Mouse (Mus musculus) forebrain, embryonic 11.5 days (tissue): ENCODE measurements at regions not wholly inside any gene's neighbourhood (a gene's known extent, or its start where the extent isn't known, plus 50 kb on each side); places are given as distances from the start of the nearest gene placed in this dataset.

Experiments used
- ATAC-seq: fragments of 200-750 bp; cut with Nextera tagmentation; replicated peaks from 2 replicates; pipeline ENCODE4 v1.8.0; 2017; ENCODE audit warnings: moderate TSS enrichment; ENCODE audit not compliant: low FRiP score
- DNase-seq: peaks from one replicate; pipeline ENCODE4 v3.0.0-alpha.2; 2017; ENCODE audit warnings: low spot score
- H3K27ac ChIP-seq: fragments of 300-500 bp; sonication (generic); 2 replicates; pipeline ENCODE4 v1.5.1; 2014; ENCODE audit warnings: low read depth, low read length
- H3K27me3 ChIP-seq: fragments of 300-500 bp; sonication (generic); 2 replicates; pipeline ENCODE4 v1.6.1; 2014; ENCODE audit warnings: mild to moderate bottlenecking, low read length, mixed read lengths; ENCODE audit not compliant: control insufficient read depth, insufficient read depth
- H3K36me3 ChIP-seq: fragments of 300-500 bp; sonication (generic); 2 replicates; pipeline ENCODE4 v1.6.1; 2014; ENCODE audit warnings: mild to moderate bottlenecking, low read length, moderate library complexity, mixed read lengths; ENCODE audit not compliant: control insufficient read depth, insufficient read depth
- H3K4me1 ChIP-seq: fragments of 300-500 bp; sonication (generic); replicated peaks from 2 replicates; pipeline ENCODE4 v1.6.1; 2014; ENCODE audit warnings: low read length, mixed read lengths; ENCODE audit not compliant: control insufficient read depth, insufficient read depth
- H3K4me2 ChIP-seq: fragments of 300-500 bp; sonication (generic); 2 replicates; pipeline ENCODE4 v1.6.1; 2014; ENCODE audit warnings: low read depth, mild to moderate bottlenecking, low read length, moderate library complexity, mixed read lengths; ENCODE audit not compliant: severe bottlenecking
- H3K4me3 ChIP-seq: fragments of 300-500 bp; sonication (generic); 2 replicates; pipeline ENCODE4 v1.5.1; 2014; ENCODE audit warnings: low read depth, low read length
- H3K9ac ChIP-seq: fragments of 300-500 bp; sonication (generic); 2 replicates; pipeline ENCODE4 v1.6.1; 2014; ENCODE audit warnings: low read length
- H3K9me3 ChIP-seq: fragments of 300-500 bp; sonication (generic); 2 replicates; pipeline ENCODE4 v1.6.1; 2016; ENCODE audit warnings: low read length, mixed read lengths; ENCODE audit not compliant: control insufficient read depth
- WGBS: fragments of 180-500 bp; shearing (Covaris S2); extraction: QIAGEN DNeasy Blood & Tissue Kit; methylation state at CpG from one replicate; pipeline ENCODE4 v1.1.7; 2014; 5-methylcytosine and 5-hydroxymethylcytosine counted together

DNA sequence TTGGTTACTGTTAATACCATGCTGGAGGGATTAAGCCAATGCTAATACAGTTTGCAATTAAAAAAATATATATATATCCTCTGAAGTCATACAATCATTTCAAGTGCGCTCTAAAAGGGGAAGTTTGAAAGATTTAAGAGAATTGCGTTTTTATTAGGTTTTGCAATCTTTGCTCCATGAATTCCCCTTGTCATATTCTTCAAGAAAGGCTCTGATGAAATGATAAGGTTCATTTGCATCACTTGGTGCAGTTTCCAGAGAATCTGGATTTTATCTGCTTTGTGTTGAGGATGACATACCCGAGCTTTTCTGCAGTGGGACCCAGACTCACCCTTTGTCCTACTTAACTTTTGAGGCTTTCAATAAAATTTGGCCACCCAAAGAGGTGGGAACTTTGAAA lies 216.4 kb upstream of the Fggy start:
- Histone ChIP-seq H3K36me3 (no peaks in the 10 kb centered on the region), H3K4me1 (no peaks in the 10 kb centered on the region), H3K4me3 (no peak overlapping the region), H3K9ac (no peak overlapping the region), H3K9me3 (no peaks in the 10 kb centered on the region), H3K27ac (no peak overlapping the region), H3K4me2 (no peak overlapping the region), H3K27me3 (no peaks in the 10 kb centered on the region)
- 79% methylated on average over 3 of the region's 3 CpGs for whole genome bisulfite sequencing
- DNase-seq = no peak
- ATAC-seq = no peak

DNA sequence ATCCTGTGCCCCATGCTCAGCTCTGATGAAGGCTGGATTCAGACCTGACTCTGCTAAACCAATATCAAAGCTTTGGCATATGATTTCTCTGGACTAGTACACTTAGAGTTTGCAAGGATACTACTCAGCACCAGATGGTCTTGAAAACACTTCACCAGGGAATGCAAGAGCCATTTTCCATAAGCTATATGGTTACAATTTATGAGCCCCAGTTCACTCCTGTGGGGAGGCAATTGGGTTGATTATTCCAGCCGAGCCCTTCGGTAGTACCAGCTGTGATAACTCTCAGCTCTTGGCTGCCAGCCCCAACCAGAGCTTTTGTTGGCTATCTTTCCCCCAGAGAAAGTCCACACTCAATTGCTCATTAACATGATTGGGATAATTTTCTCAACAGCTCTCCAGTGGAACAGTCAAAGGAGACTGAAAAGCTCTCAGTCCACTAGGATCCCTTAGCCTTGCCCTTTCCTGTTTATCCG lies 210.5 kb upstream of the Fggy start:
- WGBS = 58% methylated on average over 3 of the region's 3 CpGs
- no peak overlapping the region for H3K4me3 ChIP-seq
- H3K27me3 ChIP-seq = no peaks in the 10 kb centered on the region
- no peak for DNase-seq
- H3K36me3 ChIP-seq = no peaks in the 10 kb centered on the region
- no peak overlapping the region for H3K27ac ChIP-seq
- ATAC-seq = peak; percentile 60
- H3K9me3 ChIP-seq = no peaks in the 10 kb centered on the region
- no peak overlapping the region for H3K9ac ChIP-seq
- no peak overlapping the region for H3K4me2 ChIP-seq
- no peaks in the 10 kb centered on the region for H3K4me1 ChIP-seq

GRCm38 (mm10) chr4:95347436-95347835 lies 209.9 kb upstream of the Fggy start:
- no peak overlapping the region for H3K27ac ChIP-seq
- ATAC-seq = no peak

GRCm38 (mm10) chr4:95348405-95349123 lies 208.7 kb upstream of the Fggy start:
- no peaks in the 10 kb centered on the region for H3K27me3 ChIP-seq
- H3K9ac ChIP-seq = no peak overlapping the region
- no peaks in the 10 kb centered on the region for H3K9me3 ChIP-seq
- no peak overlapping the region for H3K4me3 ChIP-seq
- no peaks in the 10 kb centered on the region for H3K4me1 ChIP-seq
- WGBS = 71% methylated on average over 4 of the region's 4 CpGs
- no peak overlapping the region for H3K27ac ChIP-seq
- ATAC-seq = no peak
- H3K36me3 ChIP-seq = no peaks in the 10 kb centered on the region
- no peak for DNase-seq
- no peak overlapping the region for H3K4me2 ChIP-seq

More at GRCm38 (mm10) chr4:95347436-95347835, 209.9 kb upstream of the Fggy start:
- no peak overlapping the region for H3K4me2 ChIP-seq
- no peaks in the 10 kb centered on the region for H3K36me3 ChIP-seq
- no peaks in the 10 kb centered on the region for H3K4me1 ChIP-seq
- no peak overlapping the region for H3K9ac ChIP-seq
- 57% methylated on average over 2 of the region's 2 CpGs for WGBS
- DNase-seq = no peak
- H3K4me3 ChIP-seq = no peak overlapping the region
- H3K27me3 ChIP-seq = no peaks in the 10 kb centered on the region
- no peaks in the 10 kb centered on the region for H3K9me3 ChIP-seq

GRCm38 (mm10) chr4:95353894-95354319 lies 203.4 kb upstream of the Fggy start:
- H3K9me3 ChIP-seq = no peaks in the 10 kb centered on the region
- H3K36me3 ChIP-seq = no peaks in the 10 kb centered on the region
- no peaks in the 10 kb centered on the region for H3K27me3 ChIP-seq
- H3K27ac ChIP-seq = no peak overlapping the region
- 54% methylated on average over 7 of the region's 7 CpGs for WGBS
- no peak overlapping the region for H3K4me3 ChIP-seq
- no peak overlapping the region for H3K4me2 ChIP-seq
- H3K4me1 ChIP-seq = no peaks in the 10 kb centered on the region
- DNase-seq (no peak), ATAC-seq (no peak)
- H3K9ac ChIP-seq = no peak overlapping the region

DNA sequence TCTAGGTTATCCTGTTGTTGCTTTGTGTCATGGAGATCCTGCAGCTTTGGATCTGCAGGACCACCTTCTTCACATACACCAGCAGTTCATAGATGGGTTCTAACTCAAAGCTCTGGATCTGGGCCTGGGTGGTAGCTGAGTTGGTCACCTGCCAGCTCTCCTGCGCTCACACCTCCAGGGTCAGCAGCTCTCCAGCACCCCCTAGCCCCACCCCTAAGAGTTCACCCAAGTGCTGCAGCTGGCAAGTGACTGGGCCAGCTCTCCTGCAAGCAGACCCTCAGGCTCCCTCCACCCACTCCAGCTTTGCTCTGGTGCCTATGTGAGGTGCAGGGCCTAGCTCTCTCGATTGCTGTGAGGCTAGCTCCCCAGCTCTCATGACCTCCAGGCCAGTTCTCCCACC lies 198.6 kb upstream of the Fggy start:
- H3K27me3 ChIP-seq = no peaks in the 10 kb centered on the region

DNA sequence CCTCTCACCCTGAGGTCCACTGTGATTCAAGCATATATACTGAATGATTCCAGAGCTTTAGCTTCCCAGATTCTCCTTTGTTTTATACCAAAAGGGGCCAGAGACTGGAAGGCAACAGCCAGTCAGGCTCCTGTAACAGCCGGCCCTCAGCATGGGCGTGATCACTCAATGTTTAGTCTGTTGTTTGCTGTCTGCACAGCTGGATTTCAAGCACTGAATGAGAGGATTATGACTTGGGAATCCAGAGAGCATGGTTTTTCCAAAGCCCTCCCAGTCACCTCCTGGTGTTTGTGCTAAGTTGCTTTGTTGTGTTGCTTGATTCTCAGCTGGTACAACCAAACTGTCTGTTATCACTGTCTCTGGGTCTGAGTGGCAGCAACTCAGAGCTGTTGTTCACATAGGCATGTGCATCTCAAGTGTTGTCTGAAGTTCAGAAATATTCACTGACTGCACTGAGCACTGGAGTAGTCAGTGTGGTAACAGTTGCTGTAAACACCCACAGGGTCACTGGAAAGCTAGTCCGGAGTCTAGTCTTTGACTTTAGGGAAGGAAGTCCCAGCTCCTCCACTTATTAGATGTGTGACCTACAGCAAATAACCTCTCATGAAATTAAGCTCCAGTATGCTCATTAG lies 196.9 kb upstream of the Fggy start:
- H3K4me1 ChIP-seq = no peaks in the 10 kb centered on the region
- WGBS = 27% methylated on average over 3 of the region's 3 CpGs
- no peaks in the 10 kb centered on the region for H3K36me3 ChIP-seq
- no peak overlapping the region for H3K27ac ChIP-seq
- no peaks in the 10 kb centered on the region for H3K27me3 ChIP-seq
- no peak overlapping the region for H3K9ac ChIP-seq
- no peak overlapping the region for H3K4me2 ChIP-seq
- H3K9me3 ChIP-seq = no peaks in the 10 kb centered on the region
- H3K4me3 ChIP-seq = no peak overlapping the region
- DNase-seq (no peak), ATAC-seq (peak; percentile 21; the same call in 1 of the 2 replicates)

More for the DNA sequence above, 198.6 kb upstream of the Fggy start:
- no peak overlapping the region for H3K9ac ChIP-seq
- WGBS = 82% methylated on average over 2 of the region's 2 CpGs
- H3K27ac ChIP-seq = no peak overlapping the region
- no peaks in the 10 kb centered on the region for H3K4me1 ChIP-seq
- no peak for DNase-seq
- no peaks in the 10 kb centered on the region for H3K9me3 ChIP-seq
- no peak overlapping the region for H3K4me3 ChIP-seq
- no peak overlapping the region for H3K4me2 ChIP-seq
- no peak for ATAC-seq
- H3K36me3 ChIP-seq = no peaks in the 10 kb centered on the region

GRCm38 (mm10) chr4:95364376-95365082 lies 192.8 kb upstream of the Fggy start:
- no peak overlapping the region for H3K4me2 ChIP-seq
- H3K9ac ChIP-seq = no peak overlapping the region
- H3K4me3 ChIP-seq = no peak overlapping the region
- no peaks in the 10 kb centered on the region for H3K4me1 ChIP-seq
- no peaks in the 10 kb centered on the region for H3K36me3 ChIP-seq
- H3K27ac ChIP-seq = no peak overlapping the region
- no peaks in the 10 kb centered on the region for H3K27me3 ChIP-seq
- 85% methylated on average over 4 of the region's 4 CpGs for WGBS
- ATAC-seq (no peak), DNase-seq (no peak)
- H3K9me3 ChIP-seq = no peaks in the 10 kb centered on the region
